Mouse (Mus musculus) E14TG2a.4 (cell line): ENCODE measurements at regions not wholly inside any gene's neighbourhood (a gene's known extent, or its start where the extent isn't known, plus 50 kb on each side); places are given as distances from the start of the nearest gene placed in this dataset.

Source experiments
- CTCF ChIP-seq: conservative IDR thresholded peaks from 2 replicates; pipeline ENCODE4 v1.5.1; 2014; ENCODE audit warnings: low read length
- NANOG ChIP-seq: IDR thresholded peaks from 2 replicates; pipeline ENCODE4 v1.6.1; 2014; ENCODE audit warnings: borderline replicate concordance, low read length, mixed read lengths
- POU5F1 ChIP-seq: IDR thresholded peaks from 2 replicates; pipeline ENCODE4 v1.6.1; 2014; ENCODE audit warnings: low read length, borderline replicate concordance

DNA sequence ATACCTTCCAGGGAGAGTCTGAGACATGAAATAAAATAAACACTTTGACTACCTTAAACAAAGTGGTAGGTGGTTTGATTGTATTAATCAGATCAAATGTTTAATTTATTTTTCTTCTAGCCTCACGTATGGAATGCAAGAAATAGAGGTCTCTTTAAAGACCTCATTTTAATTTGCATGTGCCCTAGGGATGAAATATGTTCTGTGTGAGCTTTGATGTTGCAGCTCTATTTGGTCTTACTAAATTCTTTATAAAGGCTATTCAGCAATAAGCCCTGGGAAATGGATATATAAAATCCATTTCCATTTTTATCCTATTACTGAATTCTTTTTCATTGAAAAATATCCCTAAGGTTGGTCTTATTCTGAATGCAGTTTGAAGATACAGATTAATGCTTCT lies 422.7 kb downstream of the Fat4 start:
- TF ChIP-seq CTCF (no peak), NANOG (no peak), POU5F1 (no peak)
